Mouse (Mus musculus) spleen, adult 18-20 months (tissue): ENCODE measurements at regions not wholly inside any gene's neighbourhood (a gene's known extent, or its start where the extent isn't known, plus 50 kb on each side); places are given as distances from the start of the nearest gene placed in this dataset.

Experiments used
- DNase-seq, 2 experiments: peaks; one replicate each; pipeline ENCODE4 v3.0.0; 2022; ENCODE audit warnings: mixed read lengths in 2 of 2

DNA sequence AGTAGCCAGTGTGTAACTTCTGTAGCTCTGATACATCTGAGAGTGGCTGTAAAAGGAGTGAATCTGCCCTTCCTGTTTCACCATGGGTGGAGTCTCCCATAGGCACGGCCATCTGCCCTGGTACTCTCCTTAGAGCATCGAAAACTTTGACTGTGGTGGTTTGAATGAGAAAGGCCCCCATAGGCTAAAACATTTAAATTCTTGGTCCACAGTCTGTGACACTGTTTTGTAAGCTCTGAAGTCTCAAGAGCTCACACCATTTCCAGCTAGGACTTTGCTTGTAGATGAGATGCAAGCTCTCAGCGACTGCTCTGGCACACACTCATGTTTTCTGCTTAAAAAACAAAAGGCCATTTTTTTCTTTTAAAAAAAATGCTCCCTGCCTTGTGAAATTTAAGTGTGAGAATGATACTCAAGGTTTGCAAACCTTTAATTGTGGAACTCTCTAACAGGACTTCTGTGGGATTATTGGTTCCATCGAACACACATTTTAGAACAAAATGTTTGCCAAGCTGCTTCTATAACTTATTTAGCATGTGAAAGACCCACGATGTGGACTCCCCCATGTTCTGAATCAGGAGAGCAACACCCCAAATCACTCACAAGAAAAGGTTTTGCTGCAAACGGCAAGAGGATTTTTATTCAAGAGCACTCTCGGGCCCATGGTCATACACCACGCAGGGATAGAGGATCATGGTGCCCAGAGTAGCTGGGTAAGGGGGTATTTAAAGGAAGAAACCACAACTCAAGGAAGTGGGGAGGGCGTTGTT is 65.7 kb upstream of the Klf12 start:
- DNase-seq = no peak

DNA sequence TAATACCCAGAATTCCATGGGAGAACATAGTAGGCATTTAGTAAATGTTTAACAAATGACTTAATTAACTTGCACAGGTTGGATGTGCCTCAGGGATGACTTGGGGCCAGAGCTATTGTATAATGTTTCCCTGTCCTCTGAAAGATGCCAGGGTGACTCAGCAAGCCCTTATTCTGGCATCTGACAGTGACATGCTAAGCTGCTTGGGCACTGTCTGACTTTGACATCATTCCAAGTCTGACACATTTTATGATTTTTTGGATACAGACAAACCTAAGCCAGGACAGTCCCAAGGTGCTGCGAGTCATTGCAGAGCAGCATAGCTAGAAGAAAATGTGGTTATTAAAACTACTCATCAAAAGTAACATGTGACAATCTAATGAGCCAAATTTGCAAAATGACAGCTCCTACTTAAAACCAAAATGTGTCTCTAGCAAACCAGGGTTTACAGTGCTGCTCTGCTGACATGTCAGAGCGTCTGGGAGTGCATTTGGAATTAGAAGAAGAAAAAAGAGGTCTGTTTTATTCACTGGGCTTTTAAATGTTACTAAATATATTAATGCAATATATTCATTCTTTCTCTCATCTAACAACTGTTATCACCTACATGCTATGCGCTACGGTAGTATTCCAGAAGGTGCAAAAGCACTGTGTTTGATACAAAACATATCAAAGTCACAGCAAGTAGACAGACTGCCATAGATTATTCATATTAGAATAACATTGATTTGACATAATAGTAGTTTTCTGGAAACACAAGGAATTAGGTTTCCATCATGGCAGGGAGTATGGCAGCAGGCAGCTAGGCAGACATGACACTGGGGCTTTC is 64.1 kb upstream of the Klf12 start:
- DNase-seq = no peak

DNA sequence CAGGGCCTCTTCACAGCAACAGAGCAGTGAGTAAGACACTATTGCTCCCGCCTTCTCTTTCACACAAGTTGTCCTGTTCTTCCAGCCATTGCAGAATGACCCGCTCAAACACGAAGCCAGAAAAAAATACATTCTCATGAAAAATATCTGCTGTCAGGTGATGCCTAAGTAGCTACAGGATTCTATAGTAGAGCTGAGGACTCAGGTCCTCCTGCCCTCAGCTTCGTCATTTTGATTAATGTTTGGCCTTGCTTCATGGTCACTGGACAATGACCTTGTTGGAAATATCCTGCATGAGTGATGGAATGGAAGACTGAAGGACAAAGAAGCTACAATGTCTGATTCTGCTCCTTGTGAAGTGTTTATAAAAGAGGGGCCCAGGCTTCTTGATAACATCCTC is 52.4 kb upstream of the Klf12 start:
- DNase-seq = no peak
